Mouse (Mus musculus): Measurements from ENCODE around the gene Cst6. TPM values are rescaled to one million over a fixed set of nuclear protein-coding genes. Genes with fewer than 3 reads are reported as not detected.

Cst6 gene
- polyA plus RNA-seq, 1 experiment from 2014 or later: 13.9 TPM

GRCm38 (mm10) chr19:5374177-5374576, 24.8 kb upstream of the Cst6 start:
- Histone ChIP-seq H3K4me3 (replicated peaks) (no peak overlapping the region), H3K4me2 (no peak overlapping the region), H3K36me3 (peaks cover 34% of the 10 kb centered on the region), H3K9ac (no peak overlapping the region), H3K4me1 (no peaks in the 10 kb centered on the region), H3K27me3 (replicated peaks) (no peaks in the 10 kb centered on the region), H3K9me3 (no peaks in the 10 kb centered on the region), H3K27ac (no peak overlapping the region)
- ATAC-seq (ENCODE audit: insufficient read depth, low FRiP score, low read depth): no peak
- 77% methylated on average over 4 of the region's 4 CpGs for WGBS

- Histone ChIP-seq H3K4me1 (peaks cover 9% of the 10 kb centered on the region), H3K27ac (no peak overlapping the region), H3K9ac (no peak overlapping the region), H3K27me3 (replicated peaks) (no peaks in the 10 kb centered on the region), H3K36me3 (peaks cover 22% of the 10 kb centered on the region), H3K9me3 (no peaks in the 10 kb centered on the region), H3K4me2 (no peak overlapping the region), H3K4me3 (replicated peaks) (no peak overlapping the region)
- WGBS: 94% methylated on average over 7 of the region's 7 CpGs
- ATAC-seq (ENCODE audit: insufficient read depth, low FRiP score, low read depth): no peak
These were observed 23.4 kb upstream of the Cst6 start for GRCm38 (mm10) chr19:5372724-5373123.

DNA sequence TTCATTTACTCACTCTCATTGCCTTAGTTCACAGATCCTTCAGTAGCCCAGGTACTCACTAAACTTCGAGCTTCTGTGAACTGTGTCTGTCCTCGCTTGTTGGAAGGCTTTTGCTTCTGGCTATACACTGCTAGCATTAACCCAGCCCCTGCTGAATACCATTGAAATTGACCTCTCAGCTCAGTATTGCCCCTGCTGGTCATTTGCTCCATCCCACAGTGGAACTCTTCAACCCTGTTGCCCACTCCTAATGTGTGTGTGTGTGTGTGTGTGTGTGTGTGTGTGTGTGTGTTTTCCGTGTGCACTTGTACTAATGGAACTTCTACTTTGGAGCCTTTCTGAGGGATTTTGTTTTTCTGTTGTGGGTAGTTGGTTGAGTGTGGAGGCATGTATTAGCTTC, 21.6 kb upstream of the Cst6 start:
- Histone ChIP-seq H3K4me1 (peaks cover 12% of the 10 kb centered on the region), H3K27ac (no peak overlapping the region), H3K27me3 (replicated peaks) (no peaks in the 10 kb centered on the region), H3K9me3 (no peaks in the 10 kb centered on the region), H3K4me3 (replicated peaks) (no peak overlapping the region), H3K9ac (no peak overlapping the region), H3K36me3 (peaks cover 22% of the 10 kb centered on the region), H3K4me2 (no peak overlapping the region)
- WGBS: 81% methylated on average over 3 of the region's 3 CpGs
- ATAC-seq (ENCODE audit: insufficient read depth, low FRiP score, low read depth): no peak

DNA sequence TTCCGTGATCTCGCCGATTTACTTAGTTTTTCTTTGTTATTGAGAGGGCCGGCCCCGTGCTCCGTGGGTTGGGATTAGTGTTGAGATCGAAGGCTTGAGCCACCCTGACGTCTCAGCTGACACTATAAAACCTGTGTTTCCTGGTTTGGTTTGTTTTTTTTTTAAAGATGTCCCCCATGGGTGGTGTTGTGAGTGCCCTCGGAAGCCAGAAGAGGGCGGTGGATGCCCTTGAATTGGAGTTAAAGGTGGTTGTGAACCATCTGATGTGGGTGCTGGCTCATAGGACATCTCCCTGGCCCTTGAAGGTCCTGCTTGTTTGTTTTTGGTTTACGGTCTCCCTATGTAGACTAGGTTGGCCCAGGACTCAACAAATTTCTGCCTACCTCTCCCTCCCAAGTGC, 18.1 kb upstream of the Cst6 start:
- Histone ChIP-seq H3K27ac (peak overlapping the region; percentile 98), H3K4me1 (peaks cover 21% of the 10 kb centered on the region), H3K27me3 (replicated peaks) (no peaks in the 10 kb centered on the region), H3K9ac (peak overlapping the region; percentile 89), H3K4me2 (peak overlapping the region; percentile 90), H3K4me3 (replicated peaks) (peak overlapping the region; percentile 87), H3K36me3 (peaks cover 37% of the 10 kb centered on the region), H3K9me3 (no peaks in the 10 kb centered on the region)
- WGBS: 8% methylated on average over 11 of the region's 11 CpGs
- ATAC-seq (ENCODE audit: insufficient read depth, low FRiP score, low read depth): no peak

- Histone ChIP-seq H3K4me1 (peaks cover 21% of the 10 kb centered on the region), H3K4me3 (replicated peaks) (peak within 1 kb of the TSS; percentile 87), H3K27ac (peak within 1 kb of the TSS; percentile 98), H3K36me3 (peaks cover 33% of the 10 kb centered on the region), H3K9me3 (no peaks in the 10 kb centered on the region), H3K27me3 (replicated peaks) (no peaks in the 10 kb centered on the region), H3K4me2 (peak within 1 kb of the TSS; percentile 90), H3K9ac (peak within 1 kb of the TSS; percentile 89)
- ATAC-seq (ENCODE audit: insufficient read depth, low FRiP score, low read depth): 0 out of 2 replicates have a peak, but pooled peaks have one; percentile 1
- 0% methylated on average over 33 of the region's 33 CpGs for WGBS
These were observed 17.6 kb upstream of the Cst6 start, which contains the start of gene Banf1 for GRCm38 (mm10) chr19:5367053-5367359. Gene Banf1, minus strand, starts transcription at chr19:5367168.

- Histone ChIP-seq H3K4me2 (peak within 1 kb of the TSS; percentile 90), H3K27ac (peak within 1 kb of the TSS; percentile 98), H3K4me1 (peaks cover 21% of the 10 kb centered on the region), H3K4me3 (replicated peaks) (peak within 1 kb of the TSS; percentile 87), H3K36me3 (peaks cover 33% of the 10 kb centered on the region), H3K27me3 (replicated peaks) (no peaks in the 10 kb centered on the region), H3K9ac (peak within 1 kb of the TSS; percentile 89), H3K9me3 (no peaks in the 10 kb centered on the region)
- ATAC-seq (ENCODE audit: insufficient read depth, low FRiP score, low read depth): peak; percentile 93
- under 1% methylated on average over 68 of the region's 92 CpGs for WGBS
These were observed 17.0 kb upstream of the Cst6 start, which contains the start of gene Eif1ad for GRCm38 (mm10) chr19:5366175-5367052. Gene Eif1ad, plus strand, starts transcription at chr19:5366741.

- peak overlapping the region; percentile 37; the same call in 1 of the 2 replicates for H3K9ac ChIP-seq
- H3K4me3 ChIP-seq (replicated peaks): peak overlapping the region; percentile 87
- H3K4me1 ChIP-seq: peaks cover 21% of the 10 kb centered on the region
- ATAC-seq (ENCODE audit: insufficient read depth, low FRiP score, low read depth): no peak
- H3K36me3 ChIP-seq: peaks cover 30% of the 10 kb centered on the region
- no peaks in the 10 kb centered on the region for H3K27me3 ChIP-seq (replicated peaks)
- peak overlapping the region; percentile 90 for H3K4me2 ChIP-seq
- WGBS: 17% methylated on average over 11 of the region's 11 CpGs
- peak overlapping the region; percentile 98; the same call in 1 of the 2 replicates for H3K27ac ChIP-seq
- H3K9me3 ChIP-seq: no peaks in the 10 kb centered on the region
These were observed 16.4 kb upstream of the Cst6 start for GRCm38 (mm10) chr19:5365751-5366150.

DNA sequence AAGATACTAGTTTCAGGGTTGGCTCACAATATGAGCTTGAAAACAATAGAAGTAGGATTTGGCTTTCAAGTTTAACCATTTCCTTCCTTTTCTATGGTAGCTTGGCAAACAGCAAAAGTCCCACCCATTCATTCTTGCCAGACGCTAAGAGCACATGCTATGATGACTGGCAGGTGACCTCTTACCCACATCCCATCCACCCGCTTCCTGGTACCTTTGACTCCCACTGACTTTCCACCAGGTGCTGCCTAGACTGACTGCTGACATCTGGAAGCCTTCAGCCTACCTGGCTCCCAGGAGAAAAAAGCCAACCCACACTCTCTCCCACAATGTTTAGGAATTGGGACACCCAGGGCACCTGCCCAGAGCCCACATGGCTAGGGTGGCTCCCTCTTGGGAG, 14.8 kb upstream of the Cst6 start:
- H3K9me3 ChIP-seq: no peaks in the 10 kb centered on the region
- WGBS: 80% methylated on average over 2 of the region's 2 CpGs
- H3K27me3 ChIP-seq (replicated peaks): no peaks in the 10 kb centered on the region
- H3K4me1 ChIP-seq: peaks cover 21% of the 10 kb centered on the region
- peaks cover 19% of the 10 kb centered on the region for H3K36me3 ChIP-seq
- H3K27ac ChIP-seq: no peak overlapping the region
- ATAC-seq (ENCODE audit: insufficient read depth, low FRiP score, low read depth): no peak
- H3K4me2 ChIP-seq: no peak overlapping the region
- no peak overlapping the region for H3K4me3 ChIP-seq (replicated peaks)
- no peak overlapping the region for H3K9ac ChIP-seq

DNA sequence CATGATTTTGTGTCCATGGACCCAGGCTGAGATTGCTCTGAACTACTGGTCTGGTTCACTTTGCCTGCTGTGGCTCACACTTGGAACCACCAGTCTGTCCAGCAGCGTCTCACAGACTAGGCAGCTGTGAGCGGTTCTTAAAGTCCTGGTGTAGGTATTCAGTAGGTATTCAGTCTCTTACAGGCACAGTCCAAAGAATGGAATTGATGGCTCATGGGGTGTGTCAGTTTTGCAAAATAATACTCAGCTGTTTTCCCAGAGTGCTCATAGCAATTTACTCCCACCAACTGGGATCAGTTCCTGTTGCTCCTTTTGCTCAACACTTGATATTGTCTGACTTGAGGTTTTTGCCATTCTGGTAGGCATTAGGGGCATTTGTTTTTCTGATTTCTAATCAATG, 12.8 kb upstream of the Cst6 start:
- Histone ChIP-seq H3K4me3 (replicated peaks) (no peak overlapping the region), H3K9ac (no peak overlapping the region), H3K4me1 (peaks cover 9% of the 10 kb centered on the region; the same call in 1 of the 2 replicates), H3K9me3 (no peaks in the 10 kb centered on the region), H3K36me3 (peaks cover 19% of the 10 kb centered on the region), H3K27ac (no peak overlapping the region), H3K27me3 (replicated peaks) (no peaks in the 10 kb centered on the region), H3K4me2 (no peak overlapping the region)
- WGBS: 73% methylated on average over 2 of the region's 2 CpGs
- no peak for ATAC-seq (ENCODE audit: insufficient read depth, low FRiP score, low read depth)

DNA sequence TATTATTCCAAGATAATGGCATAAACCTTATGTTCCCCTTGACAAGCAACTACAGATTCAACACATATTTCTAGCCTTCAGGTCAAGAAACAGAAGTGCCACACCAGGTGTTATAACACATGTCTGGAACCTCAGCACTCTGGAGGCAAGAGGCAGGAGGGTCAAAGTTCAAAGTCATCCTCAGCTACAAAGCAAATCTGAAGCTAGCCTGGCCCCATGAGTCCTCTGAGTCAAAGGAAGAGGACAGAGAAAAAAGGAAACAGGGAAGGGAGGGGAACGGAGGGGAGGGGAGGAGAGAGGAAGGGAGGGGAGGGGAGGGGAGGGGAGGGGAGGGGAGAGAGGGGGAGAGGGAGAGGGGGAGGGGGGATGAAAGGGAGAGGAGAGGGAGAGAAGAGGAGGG, 6.7 kb upstream of the Cst6 start:
- WGBS: 40% methylated on average over 1 of the region's 1 CpGs
- no peaks in the 10 kb centered on the region for H3K4me1 ChIP-seq
- no peaks in the 10 kb centered on the region for H3K27me3 ChIP-seq (replicated peaks)
- H3K9ac ChIP-seq: no peak overlapping the region
- H3K9me3 ChIP-seq: no peaks in the 10 kb centered on the region
- H3K36me3 ChIP-seq: no peaks in the 10 kb centered on the region
- H3K4me3 ChIP-seq (replicated peaks): no peak overlapping the region
- H3K4me2 ChIP-seq: no peak overlapping the region
- H3K27ac ChIP-seq: no peak overlapping the region
- ATAC-seq (ENCODE audit: insufficient read depth, low FRiP score, low read depth): no peak

- Histone ChIP-seq H3K27ac (no peak overlapping the region), H3K4me3 (replicated peaks) (no peak overlapping the region), H3K36me3 (no peaks in the 10 kb centered on the region), H3K9ac (no peak overlapping the region), H3K27me3 (replicated peaks) (no peaks in the 10 kb centered on the region), H3K4me1 (0 out of 2 replicates have a peak, but pooled peaks cover 6% of the 10 kb centered on the region), H3K9me3 (no peaks in the 10 kb centered on the region), H3K4me2 (no peak overlapping the region)
- no peak for ATAC-seq (ENCODE audit: insufficient read depth, low FRiP score, low read depth)
- 58% methylated on average over 2 of the region's 2 CpGs for WGBS
These were observed 4.2 kb upstream of the Cst6 start for GRCm38 (mm10) chr19:5353609-5354008.

Data from stomach, embryonic 15.5 days (tissue).